Mouse (Mus musculus) megakaryocyte, adult 5-6 weeks (primary cell): ENCODE data around the gene A630089N07Rik. TPM values are rescaled to one million over a fixed set of nuclear protein-coding genes. Genes with fewer than 3 reads are reported as not detected.

Experiments used
- ATAC-seq: 2 replicates; pipeline ENCODE4 v1.8.0; 2016; ENCODE audit warnings: mild to moderate bottlenecking, inconsistent platforms; ENCODE audit not compliant: poor library complexity, severe bottlenecking
- total RNA-seq, 2 experiments: library from RNA; stranded (forward) in 1 of 2; stranded (reverse) in 1 of 2; fragments of 153-499, 151-499 nt in 1 of 2; fragments of 221-1000, 200-1000 nt in 1 of 2; gene quantifications; 2 replicates each; pipeline versions ENCODE4 v1.2.3 to v1.2.4; 2015 to 2017

A630089N07Rik gene
- total RNA-seq, 2 experiments from 2014 or later, result 12.4 to 13.7 TPM

DNA sequence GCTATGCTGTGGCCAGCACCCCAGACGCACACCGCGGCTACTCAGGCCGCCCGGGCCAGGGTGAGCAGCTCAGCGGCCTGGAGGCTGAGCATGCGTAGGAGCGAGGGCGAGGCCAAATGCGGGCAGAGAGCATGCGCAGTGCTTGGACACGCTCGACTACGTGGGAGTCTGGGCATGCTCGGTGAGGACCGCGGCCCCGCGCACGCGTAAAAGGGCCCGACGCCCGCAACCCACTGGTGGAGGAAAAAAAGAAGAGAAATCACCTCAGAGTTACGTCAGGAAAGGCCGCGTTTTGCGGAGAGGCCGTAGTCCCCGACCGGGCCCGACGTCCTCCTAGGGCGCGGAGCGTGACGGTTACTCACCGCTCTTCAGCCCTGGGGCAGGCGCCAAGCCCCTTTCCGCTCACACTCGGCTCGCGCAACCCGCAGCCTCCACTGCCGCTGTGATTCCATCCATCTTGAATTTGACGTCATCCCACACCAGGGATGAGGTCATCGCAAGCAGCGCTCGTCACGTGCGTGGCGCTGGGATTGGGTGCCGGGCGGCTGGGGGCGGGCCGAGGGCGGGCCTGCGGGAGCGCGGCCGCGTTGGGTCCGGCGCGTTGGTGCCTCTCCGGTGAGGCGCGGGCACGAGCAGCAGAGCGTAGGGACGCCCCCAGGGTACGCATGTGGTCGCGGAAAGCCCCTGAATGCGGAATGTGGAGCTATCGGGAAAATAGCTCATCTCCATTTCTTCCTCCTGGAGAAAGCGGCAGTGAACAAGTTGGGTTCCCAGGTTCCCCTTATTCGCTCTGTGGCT, 119.9 kb downstream of the A630089N07Rik start, which contains the start of the genes C2cd2 and Zbtb21:
Gene C2cd2, minus strand, starts transcription at position 448 of the 798 bp plus-strand sequence.
Gene Zbtb21, minus strand, starts transcription at position 472 of the 798 bp plus-strand sequence.
- ATAC-seq, result peak; percentile 81

DNA sequence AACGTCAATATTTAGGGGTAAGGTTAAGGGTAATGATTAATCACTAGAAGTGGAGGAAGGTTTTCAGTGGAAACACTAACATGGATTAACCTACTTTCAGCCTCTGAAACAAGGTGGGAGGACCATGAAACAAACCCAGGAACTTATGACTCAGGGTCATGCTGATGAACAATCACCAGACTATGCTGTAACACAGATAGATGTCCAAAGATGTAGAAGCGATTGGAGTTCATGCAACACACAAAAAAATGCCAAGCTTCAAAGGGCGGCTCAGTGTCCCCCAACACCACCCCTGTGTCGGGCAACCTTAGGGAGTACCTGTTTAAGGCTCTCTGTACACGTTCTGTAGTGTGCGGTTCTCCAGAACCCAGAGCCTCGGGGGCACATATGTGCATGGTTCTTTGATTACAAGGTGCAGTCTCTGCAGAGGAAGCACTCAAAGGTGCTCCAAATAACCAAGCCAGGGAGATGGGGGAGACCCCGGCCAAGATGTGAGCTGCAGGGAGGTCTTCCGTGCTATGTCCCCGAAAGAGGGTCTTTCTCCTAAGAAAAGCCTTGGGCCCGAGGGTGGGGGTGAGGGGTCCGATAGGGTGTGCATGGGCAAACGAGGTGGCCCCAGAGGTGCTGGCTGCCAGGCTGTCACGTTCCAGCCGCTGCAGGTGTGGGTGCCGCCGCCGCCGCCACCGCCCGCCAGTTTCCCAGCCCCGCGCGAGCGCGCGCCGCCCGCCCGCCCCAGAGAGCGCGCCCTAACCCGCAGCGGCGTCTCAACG, 120.7 kb downstream of the A630089N07Rik start:
- no peak for ATAC-seq

GRCm38 (mm10) chr16:97960348-97960747, 121.9 kb downstream of the A630089N07Rik start:
- ATAC-seq, result no peak

DNA sequence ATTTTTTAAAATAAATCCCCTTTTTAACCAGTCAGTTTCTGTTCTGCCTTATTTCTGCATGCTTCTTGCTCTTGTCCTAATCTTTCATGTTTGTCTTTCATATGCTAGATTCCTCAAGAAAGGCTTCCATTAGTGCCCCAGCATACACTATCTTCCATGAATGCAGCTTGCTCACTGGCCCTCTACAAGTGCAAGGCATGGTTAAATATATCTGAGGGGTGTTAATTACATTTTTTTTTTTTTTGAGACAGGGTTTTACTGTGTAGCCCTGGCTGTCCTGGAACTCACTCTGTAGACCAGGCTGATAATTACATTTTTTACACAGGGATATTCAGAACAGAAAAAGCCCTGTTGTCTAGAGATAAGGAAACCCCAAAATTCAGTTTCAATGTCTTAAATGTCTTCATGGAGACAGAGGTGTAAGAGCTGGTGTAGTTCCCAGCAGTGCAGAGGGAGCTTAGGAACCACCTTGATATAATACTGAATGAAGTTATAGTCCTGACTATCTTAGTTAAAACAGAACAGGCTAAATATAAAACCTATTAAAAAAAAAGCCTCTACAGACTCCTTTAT, 123.8 kb downstream of the A630089N07Rik start:
- no peak for ATAC-seq

GRCm38 (mm10) chr16:97957626-97958025, 124.6 kb downstream of the A630089N07Rik start:
- no peak for ATAC-seq

GRCm38 (mm10) chr16:97956011-97956410, 126.2 kb downstream of the A630089N07Rik start:
- ATAC-seq, result no peak

DNA sequence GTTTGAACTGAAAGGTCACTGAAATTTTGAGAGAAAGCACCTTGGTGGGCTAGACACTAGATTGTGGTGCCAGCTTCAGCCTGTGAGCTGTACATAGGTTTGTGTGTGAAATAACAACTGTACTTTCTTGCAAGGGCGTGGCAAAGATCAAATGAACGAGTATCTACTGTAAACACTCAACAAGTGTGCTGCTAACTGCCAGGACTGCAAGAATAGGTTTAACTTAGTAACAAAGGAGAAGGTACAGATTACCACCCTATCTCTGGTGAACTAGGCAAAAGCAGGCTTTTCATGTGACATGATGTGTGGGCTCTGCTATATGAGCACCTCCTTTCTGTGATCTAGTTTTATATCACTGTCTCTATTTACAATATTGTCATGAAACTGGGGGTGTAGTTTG, 128.9 kb downstream of the A630089N07Rik start:
- ATAC-seq, result no peak

GRCm38 (mm10) chr16:97952801-97953200, 129.4 kb downstream of the A630089N07Rik start:
- ATAC-seq, result no peak

DNA sequence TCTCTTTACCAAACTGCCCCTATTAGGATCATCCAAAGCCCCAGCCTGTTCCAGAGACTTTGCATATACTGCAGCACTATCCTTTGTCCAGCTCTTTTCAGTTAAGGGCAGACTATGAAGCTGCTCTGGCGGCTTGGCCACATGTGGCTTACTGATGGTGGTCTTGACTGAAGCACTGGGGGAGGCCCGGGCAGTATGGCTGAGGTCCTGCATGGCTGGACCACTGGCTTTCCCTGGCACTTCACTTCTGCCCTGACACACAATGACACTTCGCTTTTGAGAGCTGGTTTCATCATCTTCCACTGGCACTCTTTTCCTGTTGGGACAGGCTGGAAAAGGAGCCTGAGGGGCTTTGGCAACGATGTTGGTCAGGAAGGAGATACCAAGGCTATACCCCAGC, 129.9 kb downstream of the A630089N07Rik start:
- no peak for ATAC-seq

Other genes with a start within 250 kb of the A630089N07Rik start
- gene Prdm15, start 230.6 kb downstream of the A630089N07Rik start, total RNA-seq (2015), result 7.2 and 7.9 TPM in 2 replicates
- gene Prdm15, start 230.6 kb downstream of the A630089N07Rik start, total RNA-seq (2017), result 4.3 and 6.1 TPM in 2 replicates
- 9.1 and 17.9 TPM in 2 replicates for gene C2cd2, start 119.9 kb downstream of the A630089N07Rik start, total RNA-seq (2015)
- 12.2 and 15.9 TPM in 2 replicates for gene C2cd2, start 119.9 kb downstream of the A630089N07Rik start, total RNA-seq (2017)
- gene Zbtb21, start 119.8 kb downstream of the A630089N07Rik start, total RNA-seq (2015), result 5.3 and 12.1 TPM in 2 replicates
- gene Zbtb21, start 119.8 kb downstream of the A630089N07Rik start, total RNA-seq (2017), result 10.6 TPM in 2 replicates
- gene B230307C23Rik, start 85.1 kb downstream of the A630089N07Rik start, total RNA-seq (2015), result 18.9 and 35.4 TPM in 2 replicates
- gene B230307C23Rik, start 85.1 kb downstream of the A630089N07Rik start, total RNA-seq (2017), result 26.6 and 85.3 TPM in 2 replicates